Mouse (Mus musculus) heart, embryonic 11.5 days (tissue): ENCODE measurements around the gene Ahcy. TPM values are rescaled to one million over a fixed set of nuclear protein-coding genes. Genes with fewer than 3 reads are reported as not detected.
"Not testable (repeated sequence)": the region's sequence is repeated elsewhere in the genome, so short reads cannot be mapped to it uniquely, and the experiment has no call there.

Experiments
- ATAC-seq: fragments of 200-750 bp; cut with Nextera tagmentation; replicated peaks from 2 replicates; pipeline ENCODE4 v1.8.0; 2017; ENCODE audit warnings: moderate library complexity; ENCODE audit not compliant: insufficient number of reproducible peaks, low FRiP score, low TSS enrichment
- H3K27ac ChIP-seq: fragments of 300-500 bp; sonication (generic); 2 replicates; pipeline ENCODE4 v1.5.1; 2014; ENCODE audit warnings: mild to moderate bottlenecking, low read depth, low read length
- H3K27me3 ChIP-seq: fragments of 300-500 bp; sonication (generic); 2 replicates; pipeline ENCODE4 v1.6.1; 2014; ENCODE audit warnings: mild to moderate bottlenecking, low read length, mixed read lengths; ENCODE audit not compliant: control insufficient read depth, insufficient read depth
- H3K36me3 ChIP-seq: fragments of 300-500 bp; sonication (generic); 2 replicates; pipeline ENCODE4 v1.6.1; 2014; ENCODE audit warnings: mild to moderate bottlenecking, low read length, moderate library complexity, mixed read lengths; ENCODE audit not compliant: control insufficient read depth, insufficient read depth
- H3K4me1 ChIP-seq: fragments of 300-500 bp; sonication (generic); 2 replicates; pipeline ENCODE4 v1.6.1; 2014; ENCODE audit warnings: low read length; ENCODE audit not compliant: control insufficient read depth, insufficient read depth
- H3K4me2 ChIP-seq: fragments of 300-500 bp; sonication (generic); 2 replicates; pipeline ENCODE4 v1.6.1; 2014; ENCODE audit warnings: mild to moderate bottlenecking, moderate library complexity
- H3K4me3 ChIP-seq: fragments of 300-500 bp; sonication (generic); 2 replicates; pipeline ENCODE4 v1.5.1; 2014; ENCODE audit warnings: low read depth, low read length
- H3K9ac ChIP-seq: fragments of 300-500 bp; sonication (generic); 2 replicates; pipeline ENCODE4 v1.6.1; 2014; ENCODE audit warnings: mild to moderate bottlenecking, low read depth, low read length, moderate library complexity
- H3K9me3 ChIP-seq: fragments of 300-500 bp; sonication (generic); replicated peaks from 2 replicates; pipeline ENCODE4 v1.6.1; 2016; ENCODE audit warnings: low read length; ENCODE audit not compliant: control insufficient read depth
- WGBS: fragments of 180-500 bp; shearing (Covaris S2); extraction: QIAGEN DNeasy Blood & Tissue Kit; methylation state at CpG from one replicate; pipeline ENCODE4 v1.1.7; 2014; ENCODE audit not compliant: insufficient replicate concordance; 5-methylcytosine and 5-hydroxymethylcytosine counted together
- polyA plus RNA-seq: library from polyadenylated mRNA; unstranded; fragments of >200 nt; fragmentation: Nextera tagmentation; extraction: Ambion mirVana; gene quantifications from 2 replicates; pipeline ENCODE4 v1.2.1, GENCODE M21; 2014

Ahcy gene
- 59.0 and 59.8 TPM in 2 replicates for polyA plus RNA-seq

DNA sequence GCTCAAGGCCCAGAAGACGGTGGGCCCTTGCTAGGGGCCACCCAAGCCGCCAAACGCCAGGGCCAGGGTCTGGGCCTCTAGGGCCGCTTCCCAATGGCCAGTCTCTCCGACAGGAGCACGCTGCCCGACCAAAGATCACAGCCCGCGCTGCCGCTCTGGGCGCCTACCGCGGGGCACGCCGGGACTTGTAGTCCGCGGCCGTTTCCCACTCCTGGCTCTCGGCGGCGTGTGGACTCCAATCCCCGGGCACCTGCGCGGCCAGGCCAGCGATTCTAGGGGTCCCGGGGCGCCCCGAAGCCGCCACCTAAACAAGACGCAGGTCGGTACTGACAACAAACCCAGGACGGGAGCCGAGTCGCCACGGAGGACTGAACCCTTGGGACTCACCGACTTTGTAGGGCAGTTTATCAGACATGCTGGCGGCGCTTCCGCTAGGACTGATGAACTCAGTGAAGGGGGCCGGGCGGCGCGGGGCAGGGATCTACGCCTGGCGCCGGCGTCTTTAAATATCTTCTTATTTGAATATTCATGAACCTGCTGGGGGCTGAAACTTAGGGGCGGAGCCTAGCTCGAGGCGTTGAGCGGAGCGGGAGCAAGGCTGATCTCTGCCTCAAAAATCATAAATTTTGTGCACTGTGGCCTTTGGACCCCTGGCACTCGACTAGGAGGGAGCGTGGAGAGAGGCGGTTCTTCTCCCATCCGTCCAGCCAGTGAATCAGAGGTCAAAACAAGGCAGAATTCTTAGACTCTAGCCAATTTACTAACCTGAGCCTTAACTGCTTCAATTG lies at the start of gene Ahcy:
TSS of gene Ahcy (minus strand) at position 520 of the 788 bp plus-strand sequence.
- WGBS = under 1% methylated on average over 55 of the region's 56 CpGs
- Histone ChIP-seq H3K9ac (peak within 1 kb of the TSS; percentile 91), H3K36me3 (no peaks in the 10 kb centered on the region), H3K4me1 (peaks cover 12% of the 10 kb centered on the region), H3K27ac (peak within 1 kb of the TSS; percentile 72), H3K4me2 (peak within 1 kb of the TSS; percentile 77), H3K27me3 (no peaks in the 10 kb centered on the region), H3K9me3 (no peaks in the 10 kb centered on the region), H3K4me3 (peak within 1 kb of the TSS; percentile 74)
- peak; percentile 89 for ATAC-seq

DNA sequence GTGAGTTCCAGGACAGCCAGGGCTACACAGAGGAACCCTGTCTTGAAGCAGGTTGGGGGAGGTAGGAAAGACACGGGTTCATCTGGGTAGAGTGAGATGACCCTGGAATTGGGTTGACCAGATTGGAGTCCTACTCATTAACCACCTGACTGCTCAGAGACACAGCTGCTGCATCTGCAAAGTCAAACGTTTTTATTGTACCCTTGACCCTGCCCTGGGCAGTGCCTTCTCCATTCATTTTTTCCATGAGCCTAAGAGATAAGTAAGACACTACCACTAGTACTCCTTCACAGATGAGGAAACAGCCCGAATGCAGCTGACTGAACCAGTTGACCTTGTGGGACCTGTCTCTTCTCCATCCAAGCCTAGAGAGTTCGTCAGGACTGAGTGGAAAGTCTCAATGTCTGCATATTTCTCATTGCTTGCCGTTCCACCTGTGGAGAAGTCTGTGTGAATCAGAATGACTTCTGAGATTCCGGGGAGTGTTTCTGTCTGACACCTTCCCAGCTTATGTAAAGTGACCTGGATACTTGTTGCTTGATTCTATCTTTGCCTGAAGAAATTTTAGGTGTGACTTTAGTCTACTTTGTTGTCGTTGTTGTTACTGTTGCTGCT lies 41.0 kb upstream of the Ahcy start:
- Histone ChIP-seq H3K36me3 (no peaks in the 10 kb centered on the region), H3K4me2 (no peak overlapping the region), H3K27me3 (no peaks in the 10 kb centered on the region), H3K9me3 (no peaks in the 10 kb centered on the region), H3K4me3 (no peak overlapping the region), H3K9ac (no peak overlapping the region), H3K4me1 (no peaks in the 10 kb centered on the region), H3K27ac (no peak overlapping the region)
- no peak for ATAC-seq
- 63% methylated on average over 7 of the region's 7 CpGs for WGBS

DNA sequence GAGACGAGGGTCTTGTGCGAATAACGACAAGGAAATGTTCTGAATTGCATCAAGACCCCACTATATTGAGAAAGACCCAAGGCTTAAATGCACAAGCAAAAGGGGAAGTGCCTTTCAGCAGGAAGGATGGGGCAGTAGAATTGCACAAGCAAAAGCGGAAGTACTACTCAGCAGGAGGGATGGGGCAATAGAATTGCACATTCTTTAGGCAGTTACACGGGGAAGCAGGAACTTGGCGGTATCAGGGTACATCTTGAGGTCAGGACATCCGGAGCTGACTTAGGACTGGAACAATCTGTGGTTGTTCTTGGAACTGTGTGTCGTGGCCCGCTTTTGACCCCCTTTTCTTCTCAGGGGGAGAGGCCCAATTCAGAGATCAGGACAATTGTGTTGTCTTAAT lies 33.0 kb upstream of the Ahcy start:
- H3K9me3 ChIP-seq, ATAC-seq, H3K36me3 ChIP-seq, H3K4me3 ChIP-seq, H3K4me1 ChIP-seq, H3K27ac ChIP-seq, H3K27me3 ChIP-seq, H3K9ac ChIP-seq, H3K4me2 ChIP-seq: not testable (repeated sequence)
- WGBS = 83% methylated on average over 9 of the region's 9 CpGs

DNA sequence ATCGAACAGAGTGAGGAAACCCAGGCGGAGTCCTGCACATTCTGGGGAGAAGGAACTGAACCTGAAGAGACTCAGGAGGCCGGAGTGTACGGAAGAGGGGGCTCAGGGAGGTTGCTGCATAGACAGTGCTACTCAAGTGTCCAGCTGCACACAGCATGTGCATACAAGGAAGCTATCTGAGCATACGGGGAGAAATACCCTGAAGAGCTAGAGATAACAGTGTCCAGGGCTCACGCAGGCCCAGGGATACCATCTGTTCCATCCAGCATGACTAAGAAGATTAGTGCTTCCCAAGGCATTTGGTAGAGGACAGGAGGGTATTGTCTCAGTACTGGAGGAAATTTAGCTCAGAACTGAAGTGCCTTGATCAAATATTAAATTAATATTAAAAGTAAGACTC lies 29.3 kb upstream of the Ahcy start:
- no peaks in the 10 kb centered on the region for H3K36me3 ChIP-seq
- H3K27me3 ChIP-seq = no peaks in the 10 kb centered on the region
- 61% methylated on average over 6 of the region's 6 CpGs for whole genome bisulfite sequencing
- H3K4me2 ChIP-seq = no peak overlapping the region
- no peak for ATAC-seq
- no peak overlapping the region for H3K4me3 ChIP-seq
- H3K27ac ChIP-seq = no peak overlapping the region
- peaks cover 12% of the 10 kb centered on the region; the same call in 1 of the 2 replicates for H3K4me1 ChIP-seq
- no peak overlapping the region for H3K9ac ChIP-seq
- no peaks in the 10 kb centered on the region for H3K9me3 ChIP-seq

DNA sequence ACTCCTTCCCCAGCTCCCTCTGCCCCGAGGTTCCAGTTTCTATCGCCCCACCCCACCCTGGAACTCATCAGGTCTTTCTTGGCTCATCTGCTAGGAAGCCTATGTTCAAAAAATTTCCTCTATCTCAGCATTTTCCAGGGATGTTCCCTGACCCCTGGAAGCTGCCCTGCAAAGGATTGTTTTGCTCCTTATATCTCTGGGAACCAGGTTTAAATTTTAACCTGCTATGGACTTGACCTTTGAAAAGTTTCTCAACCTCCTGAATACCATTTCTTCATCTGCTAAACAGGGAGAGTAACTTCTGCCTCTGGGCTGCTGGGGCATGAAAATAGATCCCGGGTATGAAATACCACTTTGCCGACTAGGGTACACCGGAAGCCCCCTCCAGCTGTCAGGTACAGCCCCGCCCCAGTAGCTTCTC lies 27.5 kb upstream of the Ahcy start:
- H3K4me2 ChIP-seq = no peak overlapping the region
- peaks cover 12% of the 10 kb centered on the region; the same call in 1 of the 2 replicates for H3K4me1 ChIP-seq
- WGBS = 59% methylated on average over 6 of the region's 6 CpGs
- H3K36me3 ChIP-seq = no peaks in the 10 kb centered on the region
- no peak for ATAC-seq
- no peak overlapping the region for H3K4me3 ChIP-seq
- no peaks in the 10 kb centered on the region for H3K9me3 ChIP-seq
- H3K27ac ChIP-seq = no peak overlapping the region
- no peaks in the 10 kb centered on the region for H3K27me3 ChIP-seq
- H3K9ac ChIP-seq = no peak overlapping the region

DNA sequence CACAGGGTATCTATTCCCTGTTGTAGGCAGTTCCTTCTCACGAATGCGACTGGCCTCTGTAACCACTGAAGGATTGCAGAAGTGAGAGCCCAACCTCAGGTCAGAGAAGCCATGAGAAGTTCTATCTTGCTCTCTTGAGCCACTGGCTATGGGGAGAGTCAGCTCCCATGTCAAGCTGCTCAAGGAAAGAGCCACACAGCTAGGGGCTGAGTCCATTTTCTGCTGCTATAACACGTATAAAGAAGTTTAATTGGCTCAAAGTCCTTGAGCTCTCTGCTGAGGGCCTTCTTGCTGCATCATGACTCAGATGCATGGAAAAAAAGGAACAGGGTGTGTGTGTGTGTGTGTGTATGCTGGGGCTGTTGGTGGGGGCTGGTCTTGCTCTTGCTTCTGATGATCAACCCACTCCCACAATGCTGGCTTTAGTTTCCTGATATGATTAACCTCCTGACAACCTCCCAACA lies 26.5 kb upstream of the Ahcy start:
- H3K4me3 ChIP-seq = no peak overlapping the region
- H3K9me3 ChIP-seq = no peaks in the 10 kb centered on the region
- no peaks in the 10 kb centered on the region for H3K36me3 ChIP-seq
- no peak for ATAC-seq
- WGBS = 81% methylated on average over 3 of the region's 3 CpGs
- H3K4me2 ChIP-seq = no peak overlapping the region
- peaks cover 12% of the 10 kb centered on the region; the same call in 1 of the 2 replicates for H3K4me1 ChIP-seq
- no peak overlapping the region for H3K9ac ChIP-seq
- no peak overlapping the region for H3K27ac ChIP-seq
- H3K27me3 ChIP-seq = no peaks in the 10 kb centered on the region

DNA sequence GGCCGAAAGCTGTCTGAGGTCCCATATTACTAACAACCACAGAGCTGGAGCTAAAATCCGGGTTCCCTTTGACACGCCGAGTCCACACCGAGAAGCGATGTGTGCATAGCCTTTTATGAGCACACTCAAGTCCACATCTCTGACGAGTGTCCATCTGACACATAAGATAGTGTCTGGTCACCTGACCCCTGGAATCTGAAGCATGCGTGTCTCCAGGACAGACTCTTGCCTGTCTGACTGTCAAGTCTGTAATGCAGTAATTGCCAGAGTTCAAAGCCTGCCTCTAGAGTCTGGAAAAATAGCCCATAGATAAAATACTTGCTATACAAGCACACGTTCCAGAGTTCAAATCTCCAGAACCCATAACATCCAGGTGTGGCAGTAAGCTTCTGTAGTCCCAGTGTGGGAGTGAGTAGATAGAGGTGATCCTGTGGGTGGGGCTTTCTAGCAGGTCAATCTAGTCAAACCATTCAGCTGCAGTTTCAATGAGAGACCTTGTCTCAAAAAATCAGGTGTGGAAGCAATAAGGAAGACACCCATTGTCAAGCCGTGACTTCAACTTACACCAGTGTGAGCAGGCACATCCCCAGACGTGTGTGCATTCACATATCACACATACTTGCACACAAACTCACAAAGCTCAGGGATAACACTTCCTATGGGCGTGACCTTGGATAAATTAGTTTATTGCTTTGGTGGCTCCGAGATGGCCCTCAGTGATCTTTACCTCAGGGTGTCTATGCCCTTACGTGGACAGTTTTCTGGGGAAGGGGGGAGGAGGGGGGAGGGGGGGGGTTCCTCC lies 25.9 kb upstream of the Ahcy start:
- no peak overlapping the region for H3K9ac ChIP-seq

DNA sequence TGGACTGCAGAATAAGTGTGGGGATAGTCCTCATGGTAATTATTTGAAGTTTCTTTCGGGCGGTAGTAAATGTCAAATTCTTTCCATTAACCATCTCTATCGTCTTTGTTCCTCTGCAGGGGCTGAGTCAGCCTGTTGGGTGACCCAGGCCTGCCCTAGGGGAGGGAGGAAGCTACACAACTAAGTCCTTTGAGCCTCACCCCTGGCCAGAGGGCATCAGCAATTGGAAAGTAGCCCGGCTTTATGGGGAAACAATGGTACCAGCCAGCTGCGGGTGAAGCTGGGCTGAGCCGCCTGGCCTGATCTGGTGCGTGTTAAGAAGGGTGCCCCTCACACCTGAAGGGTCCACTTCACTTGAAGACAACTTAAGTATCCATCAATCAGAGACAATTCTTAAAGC lies 25.1 kb upstream of the Ahcy start:
- Histone ChIP-seq H3K27ac (no peak overlapping the region), H3K27me3 (no peaks in the 10 kb centered on the region)
- 59% methylated on average over 7 of the region's 7 CpGs for WGBS

More for the DNA sequence above, 25.9 kb upstream of the Ahcy start:
- no peak overlapping the region for H3K4me2 ChIP-seq
- H3K27me3 ChIP-seq = no peaks in the 10 kb centered on the region
- no peak overlapping the region for H3K27ac ChIP-seq
- peaks cover 12% of the 10 kb centered on the region; the same call in 1 of the 2 replicates for H3K4me1 ChIP-seq
- no peak overlapping the region for H3K4me3 ChIP-seq
- ATAC-seq = no peak
- WGBS = 61% methylated on average over 14 of the region's 14 CpGs
- no peaks in the 10 kb centered on the region for H3K36me3 ChIP-seq
- no peaks in the 10 kb centered on the region for H3K9me3 ChIP-seq

More for the DNA sequence above, 25.1 kb upstream of the Ahcy start:
- ATAC-seq = no peak
- H3K4me1 ChIP-seq = peaks cover 12% of the 10 kb centered on the region; the same call in 1 of the 2 replicates
- no peaks in the 10 kb centered on the region for H3K36me3 ChIP-seq
- H3K9me3 ChIP-seq = no peaks in the 10 kb centered on the region
- H3K4me2 ChIP-seq = no peak overlapping the region
- no peak overlapping the region for H3K9ac ChIP-seq
- no peak overlapping the region for H3K4me3 ChIP-seq
